Mouse (Mus musculus) spleen, postnatal 36 days (tissue): ENCODE measurements around the gene Gse1.

Source experiments
- DNase-seq, 2 experiments: peaks; one replicate each; pipeline ENCODE4 v3.0.0; 2022; ENCODE audit warnings: low spot score in 2 of 2, mixed read lengths in 1 of 2

The Gse1 gene

GRCm38 (mm10) chr8:120212596-120212995 lies 15.7 kb upstream of the Gse1 start:
- DNase-seq: no peak

DNA sequence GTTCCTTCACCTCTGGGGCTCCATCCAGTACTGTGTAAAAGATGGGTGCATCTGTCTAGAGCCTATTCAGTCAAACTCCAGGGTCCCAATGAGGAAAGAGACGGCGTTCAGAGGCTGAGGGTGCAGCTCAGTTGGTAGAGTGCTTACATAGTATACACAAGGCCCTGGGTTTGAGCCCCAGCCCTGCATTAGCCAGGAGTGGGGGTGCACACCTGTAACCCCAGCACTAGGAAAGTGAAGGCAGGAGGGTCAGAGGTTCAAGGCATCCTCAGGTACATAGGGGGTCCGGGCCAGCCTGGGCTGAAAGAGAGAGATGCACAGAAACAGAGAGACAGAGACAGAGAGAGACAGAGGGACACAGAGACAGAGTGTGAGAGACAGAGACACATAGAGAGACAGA lies 15.0 kb upstream of the Gse1 start:
- DNase-seq: no peak

DNA sequence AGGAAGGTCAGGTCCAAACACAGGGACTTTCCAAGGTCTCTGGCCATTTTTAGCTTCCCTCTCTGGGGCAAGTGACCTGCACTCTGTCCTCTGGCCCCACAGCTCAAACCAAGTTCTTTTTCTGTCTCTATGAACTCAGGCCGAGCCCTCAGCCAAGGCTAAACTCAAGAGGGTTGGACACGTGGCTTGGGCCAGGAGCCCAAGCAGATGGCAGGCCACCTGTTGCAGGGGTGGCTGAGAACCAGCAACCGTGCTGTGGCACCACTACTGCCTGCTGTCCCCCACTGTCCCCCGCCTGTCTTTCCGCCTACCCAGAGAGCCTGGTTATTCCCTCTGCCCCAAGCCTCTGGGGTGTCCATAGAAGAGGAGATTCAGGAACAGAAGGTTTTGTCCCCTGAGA lies 14.3 kb upstream of the Gse1 start:
- DNase-seq: peak; percentile 50 to 55

- no peak for DNase-seq
Measured at GRCm38 (mm10) chr8:120215416-120216141, 12.7 kb upstream of the Gse1 start.

DNA sequence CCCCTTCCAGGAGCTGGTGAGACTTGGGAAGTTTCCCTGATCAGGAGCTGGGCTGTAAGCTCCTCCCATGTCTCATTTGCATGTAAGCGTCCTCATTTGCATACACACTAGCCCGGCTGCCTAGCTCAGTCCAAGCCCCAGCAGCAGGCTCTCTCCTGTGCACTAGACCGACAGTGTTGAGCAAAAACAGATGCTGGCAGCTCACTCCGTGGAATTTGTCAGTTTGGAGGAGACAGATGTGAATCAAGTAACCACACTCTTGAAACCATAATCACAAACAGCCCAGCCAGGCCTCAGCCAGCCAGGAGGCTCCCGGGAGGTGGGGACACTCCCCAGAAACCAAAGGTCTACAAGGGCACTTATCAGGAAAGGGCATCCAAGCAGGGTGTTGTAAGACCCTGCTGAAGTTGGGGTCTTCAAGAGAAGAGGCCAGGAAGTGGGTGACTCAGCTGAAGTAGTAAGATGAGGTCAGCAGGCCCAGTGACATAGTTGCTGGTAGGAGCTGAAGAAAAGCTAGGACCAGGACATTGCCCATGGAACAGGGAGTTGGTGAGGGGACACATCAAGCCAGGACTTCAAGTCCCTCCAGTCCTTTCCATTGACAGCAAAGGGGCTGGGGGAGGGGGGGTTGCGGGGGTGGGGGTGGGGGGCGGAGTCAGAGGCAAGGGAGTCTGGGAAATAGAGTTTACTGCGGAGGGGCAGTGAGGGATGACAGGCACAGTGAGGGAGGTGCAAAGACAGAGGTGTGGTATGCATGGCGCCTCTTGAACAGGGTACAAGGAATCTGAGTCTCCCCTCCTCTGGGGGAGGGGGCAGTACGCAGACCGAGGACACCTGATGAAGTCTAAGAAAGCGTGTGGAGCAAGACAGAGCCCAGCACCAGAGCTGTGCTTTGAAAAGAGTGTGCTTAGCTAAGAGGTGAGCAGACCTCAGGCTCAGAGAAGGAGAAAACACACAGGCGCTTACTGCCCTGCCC lies 11.1 kb upstream of the Gse1 start:
- no peak for DNase-seq

GRCm38 (mm10) chr8:120222548-120222947 lies 5.7 kb upstream of the Gse1 start:
- DNase-seq: no peak

DNA sequence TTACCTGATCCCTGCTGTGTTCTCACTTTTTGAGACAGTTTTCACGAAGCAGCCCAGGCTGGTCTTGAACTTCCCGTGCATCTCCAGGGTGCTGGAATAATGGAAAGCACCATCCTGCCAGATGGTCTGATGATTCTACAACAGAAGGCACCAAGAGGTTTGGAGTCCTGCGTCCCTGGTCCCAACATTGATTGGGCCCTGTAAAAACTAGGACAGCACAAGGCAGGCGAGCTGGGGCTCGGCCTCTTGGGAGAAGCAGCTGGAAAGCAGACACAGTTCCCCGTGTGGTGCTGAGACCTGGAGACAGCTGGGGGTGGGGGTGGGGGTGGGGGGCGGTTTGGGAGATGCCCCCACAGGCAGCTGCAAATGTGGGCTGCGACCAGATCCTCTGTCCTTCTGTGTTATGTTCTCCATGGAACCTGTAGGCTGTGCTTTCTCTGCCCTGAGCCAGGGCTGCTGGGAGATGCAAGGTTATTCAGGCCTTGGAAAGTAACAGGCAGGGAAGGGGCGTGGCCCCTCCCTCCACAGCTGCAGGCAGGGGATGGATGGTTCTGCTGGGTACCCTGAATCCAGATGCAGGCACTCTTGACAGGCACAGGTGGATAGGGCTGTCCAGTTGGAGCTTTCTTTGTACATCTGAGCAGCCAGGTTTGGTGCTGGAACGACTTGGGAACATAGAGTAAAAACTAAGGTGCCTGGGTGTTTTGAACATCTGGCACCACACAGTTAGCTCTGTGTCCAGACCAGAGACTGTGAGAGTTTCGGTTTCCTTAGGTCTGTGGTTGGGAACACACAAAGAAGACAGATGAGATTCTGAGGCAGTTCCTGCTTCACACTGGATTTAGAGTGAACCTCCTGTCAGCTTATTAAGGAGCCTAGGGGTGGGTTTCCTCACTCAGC lies 3.5 kb upstream of the Gse1 start:
- no peak for DNase-seq

DNA sequence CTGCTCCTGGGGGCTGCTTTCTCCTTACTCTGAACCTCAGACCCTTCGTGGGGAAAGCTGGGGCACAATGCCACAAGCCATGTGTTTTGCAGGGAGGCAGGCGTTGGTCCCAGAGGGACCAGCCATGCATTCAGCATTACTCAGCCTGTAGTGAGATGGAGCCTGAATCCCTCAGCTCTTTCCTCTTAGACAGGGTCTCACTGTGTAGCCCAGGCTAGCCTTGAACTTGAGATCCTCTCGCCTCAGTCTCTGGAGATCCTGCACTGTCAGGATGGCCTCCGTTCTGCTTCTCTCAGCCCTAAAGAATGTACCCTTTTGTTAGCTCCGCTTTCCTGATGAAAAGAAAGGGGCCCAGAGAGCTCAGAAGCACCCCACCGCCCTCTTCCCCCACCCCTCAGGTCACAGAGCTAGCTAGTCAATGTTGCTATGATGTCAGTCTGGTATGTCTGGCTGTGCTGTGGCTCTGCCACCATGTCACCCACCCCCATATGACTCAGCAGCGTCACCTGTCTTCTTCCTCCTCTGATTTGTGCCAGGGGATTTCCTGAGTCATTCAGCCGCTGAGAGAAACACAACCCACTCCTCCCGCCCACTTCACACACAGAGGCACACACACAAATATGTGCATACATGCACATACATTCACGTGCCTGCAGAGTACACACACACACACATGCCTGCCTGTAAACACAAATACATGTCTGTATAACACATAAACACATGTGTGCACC lies 2.7 kb upstream of the Gse1 start:
- DNase-seq: peak; percentile 38 to 40

DNA sequence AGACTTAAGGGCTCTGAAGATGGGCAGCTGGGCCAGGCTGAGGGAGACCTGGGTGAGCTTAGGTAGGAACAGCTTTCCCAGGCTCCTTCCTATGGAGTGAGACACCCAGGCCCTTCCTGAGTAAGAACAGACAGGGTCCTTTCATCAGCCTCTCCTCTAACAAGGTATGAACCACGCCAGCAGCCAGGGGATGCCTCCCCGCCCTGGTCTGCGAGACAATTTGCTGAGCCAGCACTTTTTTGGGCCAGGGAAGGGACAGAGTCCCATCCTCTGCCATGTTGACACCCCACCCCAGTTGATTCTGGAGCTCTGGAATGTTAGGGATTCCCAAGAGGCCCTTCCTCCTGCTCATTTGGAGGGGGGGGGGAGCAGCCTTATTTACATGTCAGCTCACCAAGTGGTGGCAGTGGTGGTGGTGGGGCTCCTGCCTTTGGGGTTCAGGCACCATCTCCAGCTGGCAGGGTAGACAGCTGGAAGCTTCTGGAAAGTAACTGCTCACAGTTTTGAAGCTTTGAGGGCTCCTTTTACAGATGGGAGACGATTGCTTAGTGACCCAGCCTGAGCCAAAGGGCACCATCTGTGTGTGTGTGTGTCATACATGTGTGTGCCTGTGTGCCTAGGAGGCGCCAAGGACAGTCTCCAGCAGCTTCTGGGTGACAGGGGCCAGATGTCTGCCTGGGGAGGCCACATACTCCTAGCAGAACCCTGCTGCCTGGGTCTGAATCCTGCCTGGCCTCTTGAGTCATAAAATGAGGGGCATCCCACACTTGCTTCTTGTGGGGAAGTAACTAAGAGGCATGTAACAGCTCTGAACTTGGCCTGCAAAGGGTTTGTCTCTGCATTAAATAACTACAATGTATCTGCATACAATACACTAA lies 1.3 kb upstream of the Gse1 start:
- no peak for DNase-seq

- DNase-seq: no peak
Measured at GRCm38 (mm10) chr8:120227578-120227876, 729 bp upstream of the Gse1 start.

DNA sequence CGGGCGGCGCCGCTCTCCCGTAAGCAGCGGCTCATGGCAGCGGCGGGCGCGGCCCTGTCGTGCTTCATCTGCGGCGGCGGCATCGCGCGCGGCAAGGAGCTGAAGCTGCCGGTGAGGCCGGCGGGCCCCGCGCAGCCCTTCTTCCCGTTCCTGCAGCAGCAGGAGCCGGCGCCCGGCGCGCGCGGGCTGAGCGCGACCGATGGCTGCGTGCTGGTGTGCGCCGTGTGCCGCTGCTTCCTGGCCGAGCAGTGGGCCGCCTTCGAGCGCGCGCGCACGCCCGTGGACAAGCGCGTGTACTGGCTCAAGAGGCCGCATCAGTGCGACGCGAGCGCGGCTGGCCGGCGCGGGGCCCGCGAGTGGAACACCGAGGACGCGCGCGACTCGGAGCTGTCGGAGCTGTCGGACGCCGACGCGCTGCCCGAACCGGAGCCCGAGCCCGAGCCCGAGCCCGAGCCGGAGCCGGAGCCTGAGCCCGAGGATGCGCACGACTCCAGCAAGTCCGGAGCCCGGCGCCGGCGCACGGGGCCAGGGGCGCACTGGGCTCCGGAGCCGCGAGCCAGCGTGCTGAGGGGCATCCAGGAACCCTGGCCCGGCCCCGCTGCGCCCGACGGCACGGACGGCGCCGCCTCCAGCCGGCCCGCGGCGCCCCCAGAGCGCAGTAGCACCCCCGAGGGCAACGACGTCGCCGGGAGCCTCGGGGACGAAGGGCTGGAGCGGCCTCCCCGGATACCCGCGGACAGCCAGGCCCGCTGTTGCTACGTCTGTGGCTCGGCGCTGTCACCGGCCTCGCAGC lies 721 bp downstream of the Gse1 start:
- DNase-seq: no peak

DNA sequence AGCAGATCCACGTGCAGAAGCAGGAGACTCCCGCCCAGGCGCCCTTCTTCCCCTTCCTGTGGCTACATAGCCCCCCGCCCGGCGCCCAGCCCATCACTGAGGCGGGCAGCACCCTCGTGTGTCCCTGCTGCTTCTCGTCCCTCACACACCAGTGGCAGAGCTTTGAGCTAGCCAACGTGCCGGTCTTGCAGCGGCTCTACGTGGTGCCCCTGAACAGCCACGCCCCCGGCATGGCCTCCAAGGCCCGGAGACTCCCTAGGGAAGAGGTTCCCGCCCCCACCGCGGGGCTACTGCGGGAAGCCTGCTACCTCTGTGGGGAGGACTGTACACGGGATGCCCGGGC lies 1.3 kb downstream of the Gse1 start:
- no peak for DNase-seq

GRCm38 (mm10) chr8:120230081-120230480 lies 1.8 kb downstream of the Gse1 start:
- DNase-seq: no peak

DNA sequence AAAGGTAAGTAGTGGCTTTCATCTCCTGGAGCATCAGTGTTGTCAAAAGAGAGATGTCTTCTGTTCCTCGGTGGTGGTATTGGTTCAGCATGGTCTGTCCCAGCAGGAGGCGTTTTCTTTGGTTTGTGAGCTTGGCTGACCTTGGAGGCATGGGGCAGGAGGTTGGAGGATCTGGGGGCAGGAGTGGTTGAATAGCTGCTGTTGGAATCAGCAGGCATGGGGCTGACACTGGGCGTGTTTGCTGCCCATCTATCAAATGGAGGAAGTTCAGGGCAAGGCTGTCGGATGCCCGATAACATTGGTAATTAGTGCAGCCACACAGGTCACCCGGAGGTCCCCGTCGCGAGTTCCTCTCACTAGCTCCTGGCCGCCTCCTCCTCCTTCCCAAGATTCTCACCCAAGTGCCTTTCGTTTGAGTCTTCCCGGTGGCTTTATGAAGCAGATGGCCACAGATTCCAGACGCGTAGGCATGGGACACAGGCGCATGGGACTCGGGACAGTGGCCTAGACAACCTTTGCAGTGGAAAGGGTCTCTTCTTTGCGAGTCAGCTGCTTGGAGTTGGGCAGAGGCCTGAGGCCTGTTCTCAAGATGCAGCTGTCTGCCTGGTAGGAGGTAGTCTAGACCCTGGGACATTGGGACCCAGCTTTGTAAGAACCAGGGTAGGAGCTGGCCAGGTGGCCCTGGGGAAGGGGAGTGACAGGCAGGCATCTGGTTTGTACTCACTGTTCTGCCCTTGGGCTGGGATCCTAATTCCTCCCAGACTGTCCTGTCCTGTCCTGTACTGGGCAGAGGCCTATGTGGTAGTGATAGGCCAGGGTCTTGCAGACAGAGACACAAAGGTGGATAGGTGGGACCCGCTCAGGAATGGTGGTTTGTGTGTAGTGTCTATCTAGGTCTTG lies 2.7 kb downstream of the Gse1 start:
- DNase-seq: no peak

DNA sequence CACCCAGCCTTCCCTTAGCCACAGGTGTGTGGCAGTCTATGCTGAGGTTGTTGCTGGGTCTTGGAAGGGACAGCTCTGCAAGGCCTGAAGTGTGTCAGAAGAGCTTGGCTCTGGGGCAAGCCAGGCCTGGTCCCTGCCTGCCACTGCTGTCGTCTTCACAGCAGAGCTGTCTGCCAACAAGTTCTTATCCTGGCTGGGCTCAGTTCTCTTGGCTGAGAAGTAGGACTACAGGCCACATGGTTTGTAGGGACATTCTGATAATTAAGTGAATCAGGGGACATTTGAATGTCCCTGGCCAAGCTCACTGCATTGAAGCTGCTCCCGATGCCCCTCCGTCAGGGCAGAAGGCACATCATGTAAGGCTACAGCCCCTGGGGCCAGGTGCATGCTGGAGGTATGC lies 3.6 kb downstream of the Gse1 start:
- DNase-seq: no peak

- no peak for DNase-seq
Measured at GRCm38 (mm10) chr8:120232398-120232797, 4.1 kb downstream of the Gse1 start.

- no peak for DNase-seq
Measured at GRCm38 (mm10) chr8:120232913-120233312, 4.7 kb downstream of the Gse1 start.

- DNase-seq: no peak
Measured at GRCm38 (mm10) chr8:120234457-120234856, 6.2 kb downstream of the Gse1 start.

- no peak for DNase-seq
Measured at GRCm38 (mm10) chr8:120234866-120235265, 6.6 kb downstream of the Gse1 start.
